Mouse (Mus musculus) T-helper 17 cell (primary cell): ENCODE data around the gene Pfkfb3.

Source experiments
- in situ Hi-C, 2 experiments: fragments of 300-600 bp; cut with MboI, MseI; formaldehyde crosslinking; loops; 1 replicate in 1 of 2; 2 replicates in 1 of 2; pipeline ENCODE4 v1.15.1; 2025; ENCODE audit warnings: high pct_unique_total_duplicates in 2 of 2

Gene Pfkfb3

GRCm38 (mm10) chr2:11503736-11504135 lies 50.1 kb downstream of the Pfkfb3 start:
- in situ Hi-C loops: loop anchor here (5.0 to 10.0 kb wide), 3 partner anchors 34 to 339 kb away; no protein-coding TSS in a partner anchor

GRCm38 (mm10) chr2:11502901-11503431 lies 50.9 kb downstream of the Pfkfb3 start:
- in situ Hi-C loops: loop anchor here (5.0 to 10.0 kb wide), 3 partner anchors 34 to 338 kb away; no protein-coding TSS in a partner anchor

- in situ Hi-C loops: loop anchor here (5.0 to 10.0 kb wide), 3 partner anchors 35 to 338 kb away; no protein-coding TSS in a partner anchor
Measured at GRCm38 (mm10) chr2:11502255-11502765, 51.6 kb downstream of the Pfkfb3 start.

- in situ Hi-C loops: loop anchor here (5.0 to 10.0 kb wide), 3 partner anchors 36 to 337 kb away; no protein-coding TSS in a partner anchor
Measured at GRCm38 (mm10) chr2:11501301-11502254, 52.3 kb downstream of the Pfkfb3 start.

GRCm38 (mm10) chr2:11500666-11501065 lies 53.2 kb downstream of the Pfkfb3 start:
- in situ Hi-C loops: loop anchor here (5.0 to 10.0 kb wide), 3 partner anchors 37 to 336 kb away; no protein-coding TSS in a partner anchor

- in situ Hi-C loops: no loop called here
Measured at GRCm38 (mm10) chr2:11496601-11497031, 57.3 kb downstream of the Pfkfb3 start.

GRCm38 (mm10) chr2:11494841-11495255 lies 59.0 kb downstream of the Pfkfb3 start:
- in situ Hi-C loops: loop anchor here in 1 of 2 experiments (5.0 kb wide), 1 partner anchor 92 kb away; no protein-coding TSS in a partner anchor

- in situ Hi-C loops: loop anchor here in 1 of 2 experiments (5.0 kb wide), 1 partner anchor 94 kb away; no protein-coding TSS in a partner anchor
Measured at GRCm38 (mm10) chr2:11492855-11493254, 61.0 kb downstream of the Pfkfb3 start.

- in situ Hi-C loops: loop anchor here in 1 of 2 experiments (5.0 kb wide), 1 partner anchor 96 kb away; no protein-coding TSS in a partner anchor
Measured at GRCm38 (mm10) chr2:11491471-11491870, 62.4 kb downstream of the Pfkfb3 start.

- in situ Hi-C loops: loop anchor here in 1 of 2 experiments (5.0 kb wide), 1 partner anchor 97 kb away; no protein-coding TSS in a partner anchor
Measured at GRCm38 (mm10) chr2:11490554-11490953, 63.3 kb downstream of the Pfkfb3 start.

GRCm38 (mm10) chr2:11483226-11483625 lies 70.7 kb downstream of the Pfkfb3 start:
- in situ Hi-C loops: no loop called here

- in situ Hi-C loops: no loop called here
Measured at GRCm38 (mm10) chr2:11482364-11482763, 71.5 kb downstream of the Pfkfb3 start.

GRCm38 (mm10) chr2:11478960-11479359 lies 74.9 kb downstream of the Pfkfb3 start:
- in situ Hi-C loops: no loop called here

- in situ Hi-C loops: no loop called here
Measured at GRCm38 (mm10) chr2:11475316-11475715, 78.6 kb downstream of the Pfkfb3 start.

GRCm38 (mm10) chr2:11464661-11465099 lies 89.2 kb downstream of the Pfkfb3 start:
- in situ Hi-C loops: loop anchor here in 1 of 2 experiments (25.0 kb wide), 1 partner anchor 1298 kb away; no protein-coding TSS in a partner anchor

- in situ Hi-C loops: loop anchor here in 1 of 2 experiments (25.0 kb wide), 1 partner anchor 1301 kb away; no protein-coding TSS in a partner anchor
Measured at GRCm38 (mm10) chr2:11460976-11461375, 92.9 kb downstream of the Pfkfb3 start.

- in situ Hi-C loops: loop anchor here in 1 of 2 experiments (25.0 kb wide), 1 partner anchor 1304 kb away; no protein-coding TSS in a partner anchor
Measured at GRCm38 (mm10) chr2:11458494-11458893, 95.4 kb downstream of the Pfkfb3 start.

- in situ Hi-C loops: loop anchor here in 1 of 2 experiments (25.0 kb wide), 1 partner anchor 1304 kb away; no protein-coding TSS in a partner anchor
Measured at GRCm38 (mm10) chr2:11457904-11458303, 96.0 kb downstream of the Pfkfb3 start.

- in situ Hi-C loops: no loop called here
Measured at GRCm38 (mm10) chr2:11448711-11449110, 105.2 kb downstream of the Pfkfb3 start.

GRCm38 (mm10) chr2:11447865-11448264 lies 106.0 kb downstream of the Pfkfb3 start:
- in situ Hi-C loops: no loop called here

- in situ Hi-C loops: no loop called here
Measured at GRCm38 (mm10) chr2:11445722-11446121, 108.2 kb downstream of the Pfkfb3 start.
